Mouse (Mus musculus): Measurements from ENCODE around the gene Uba5.

Gene Uba5

DNA sequence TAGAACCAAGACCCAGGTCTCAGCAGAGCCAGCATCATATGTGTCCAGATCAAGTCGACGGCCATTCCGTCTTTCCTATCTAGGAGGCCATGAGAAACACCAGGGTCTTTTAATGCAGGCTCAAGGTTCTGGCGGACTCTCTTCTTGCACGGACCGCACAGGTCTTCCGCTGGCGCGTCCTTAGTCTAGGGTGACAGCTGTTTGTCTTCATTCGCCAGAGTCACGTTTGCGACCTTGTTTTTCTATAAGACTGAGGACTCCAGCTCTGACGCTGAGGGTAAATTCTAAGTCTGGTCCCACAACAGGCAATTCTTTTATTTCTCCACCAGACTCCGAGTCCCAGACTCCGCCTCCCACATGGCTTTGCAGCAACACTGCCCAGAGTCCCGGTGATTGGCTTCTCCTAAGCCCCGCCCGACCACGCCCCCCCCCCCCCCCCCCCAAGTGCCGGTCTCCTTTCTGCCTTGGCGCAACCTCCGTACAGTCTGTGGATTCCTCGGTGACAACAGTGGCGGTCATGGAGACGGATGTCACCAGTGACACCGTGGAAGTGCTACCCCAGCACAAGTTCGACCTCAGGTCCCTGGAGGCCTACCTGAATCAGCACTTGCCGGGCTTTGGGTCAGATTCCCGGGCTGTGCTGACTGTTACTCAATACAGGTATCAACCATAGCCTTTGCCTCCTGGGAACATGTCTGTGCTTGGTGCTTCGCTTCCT lies 469 bp upstream of the Uba5 start, which contains the start of gene Acad11:
Gene Acad11 (plus strand): TSS at position 134 of the 718 bp plus-strand sequence.
- DNase-seq (ENCODE audit: low spot score in 2 of 2), result peak; percentile 79 to 87

- no peak for DNase-seq (ENCODE audit: low spot score in 2 of 2)
Observed at GRCm38 (mm10) chr9:104051028-104051427, 11.9 kb downstream of the Uba5 start.

DNA sequence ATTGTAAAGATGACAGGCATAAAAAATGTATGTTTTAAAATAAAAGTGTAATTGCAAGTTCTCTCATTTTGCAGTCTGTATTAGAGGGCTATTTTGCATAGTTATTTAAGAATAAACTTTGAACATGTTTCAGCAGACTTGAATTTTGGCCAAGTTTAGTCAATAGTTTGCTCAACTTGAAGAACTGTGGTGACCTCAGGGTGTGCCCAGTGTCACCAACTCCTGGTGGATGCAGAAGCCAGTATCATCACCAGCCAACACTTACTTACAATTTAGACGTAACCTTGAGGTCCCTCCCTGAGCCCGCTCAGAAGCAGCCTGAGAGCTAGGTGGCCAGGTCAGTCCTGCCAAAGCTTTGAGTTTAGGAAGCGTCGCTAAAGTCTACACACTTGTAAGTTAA lies 19.3 kb downstream of the Uba5 start:
- no peak for DNase-seq (ENCODE audit: low spot score in 2 of 2)

DNA sequence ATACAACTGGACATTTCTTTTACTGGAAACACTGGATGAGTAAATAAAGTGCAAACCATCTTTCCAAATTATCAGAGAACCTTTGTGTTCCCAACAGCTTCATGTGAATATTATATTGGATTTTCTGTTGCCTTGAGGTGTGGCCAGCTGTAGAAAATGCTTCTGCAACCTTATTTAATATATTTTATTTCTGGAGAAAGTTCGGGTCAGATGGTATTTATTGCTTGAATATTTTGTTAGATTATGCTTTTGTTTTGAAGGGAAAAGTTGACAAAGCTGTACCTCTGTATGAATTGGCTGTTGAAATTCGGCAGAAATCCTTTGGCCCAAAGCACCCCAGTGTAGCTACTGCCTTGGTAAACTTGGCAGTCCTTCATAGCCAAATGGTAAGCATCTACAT lies 22.6 kb downstream of the Uba5 start, which contains the start of gene Gm28305:
Gene Gm28305 (plus strand): TSS at position 301 of the 400 bp plus-strand sequence.
- DNase-seq (ENCODE audit: low spot score in 2 of 2), result no peak

- DNase-seq (ENCODE audit: low spot score in 2 of 2), result no peak
Observed at GRCm38 (mm10) chr9:104039742-104040141, 23.2 kb downstream of the Uba5 start.

- DNase-seq (ENCODE audit: low spot score in 2 of 2), result no peak
Observed at GRCm38 (mm10) chr9:104039031-104039695, 23.8 kb downstream of the Uba5 start.

DNA sequence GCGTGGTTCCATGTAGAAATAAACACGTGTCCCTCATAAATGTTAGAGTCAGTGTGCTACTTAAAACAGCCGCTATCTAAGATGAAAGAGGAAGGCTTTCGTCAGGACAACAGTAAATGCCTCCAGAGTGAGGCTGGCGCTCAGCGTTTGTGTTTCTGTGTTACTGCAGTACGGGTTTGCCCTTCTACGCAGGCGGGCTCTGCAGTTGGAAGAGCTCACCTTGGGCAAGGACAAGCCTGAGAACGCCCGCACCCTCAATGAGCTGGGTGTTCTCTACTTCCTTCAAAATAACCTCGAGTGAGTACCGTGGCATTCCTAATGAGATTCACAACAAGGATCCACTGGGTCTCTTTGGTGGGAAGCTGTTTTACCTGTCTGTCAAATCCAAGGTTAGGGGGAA lies 24.7 kb downstream of the Uba5 start:
- DNase-seq (ENCODE audit: low spot score in 2 of 2), result no peak

DNA sequence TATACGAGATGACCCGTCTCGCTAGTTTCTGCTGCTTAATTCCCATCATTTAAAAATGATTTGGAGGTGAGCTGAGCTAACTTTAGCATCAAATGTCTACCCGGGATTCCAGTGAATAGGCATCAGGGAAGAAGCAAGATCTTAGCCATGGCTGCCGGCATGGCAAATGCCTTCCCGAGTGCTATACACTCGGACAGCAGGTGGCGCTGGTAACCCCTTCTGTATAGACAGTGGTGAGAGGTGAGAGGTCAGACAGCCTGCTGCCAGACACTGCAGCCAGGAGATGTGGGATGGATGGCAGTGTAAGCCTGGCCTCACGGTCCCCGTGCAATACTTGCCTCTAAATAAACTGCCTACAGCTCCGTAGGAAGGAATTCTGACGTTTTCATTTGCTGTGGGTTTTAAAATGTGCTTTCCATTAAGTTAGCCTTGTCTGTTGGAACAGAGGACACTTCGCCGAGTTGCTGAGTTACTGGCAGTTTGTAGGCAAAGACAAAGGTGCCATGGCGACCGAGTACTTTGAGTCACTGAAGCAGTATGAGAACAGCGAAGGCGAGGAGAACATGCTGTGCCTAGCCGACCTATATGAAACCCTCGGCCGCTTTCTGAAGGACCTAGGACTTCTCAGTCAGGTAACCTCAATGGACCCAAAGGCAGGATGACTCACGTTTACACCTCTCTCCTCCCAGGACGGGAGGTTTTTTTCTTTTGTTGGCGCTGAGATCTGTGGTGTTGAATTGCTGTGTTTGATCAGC lies 27.5 kb downstream of the Uba5 start:
- DNase-seq (ENCODE audit: low spot score in 2 of 2), result peak; percentile 66 to 86

DNA sequence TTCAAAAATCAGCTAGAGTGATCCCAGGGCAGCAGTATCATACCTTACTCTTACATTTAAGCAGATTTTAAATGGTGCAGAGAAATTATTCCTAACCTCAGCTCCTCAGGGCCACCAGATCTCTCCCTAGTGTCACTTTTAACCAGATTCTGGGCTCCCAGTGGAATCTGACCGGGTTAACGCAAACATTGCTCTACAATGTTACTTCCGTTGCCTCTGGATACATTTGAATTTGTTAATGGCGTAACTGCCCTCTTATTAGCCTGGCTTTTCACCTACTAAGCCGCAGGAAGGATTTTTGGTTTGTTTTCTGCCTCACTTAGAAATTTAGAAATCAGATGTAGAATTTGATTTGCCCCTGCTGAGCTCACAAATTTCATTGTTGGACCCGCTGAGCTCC lies 28.2 kb downstream of the Uba5 start:
- no peak for DNase-seq (ENCODE audit: low spot score in 2 of 2)

- DNase-seq (ENCODE audit: low spot score in 2 of 2), result no peak
Observed at GRCm38 (mm10) chr9:104034231-104034630, 28.7 kb downstream of the Uba5 start.

DNA sequence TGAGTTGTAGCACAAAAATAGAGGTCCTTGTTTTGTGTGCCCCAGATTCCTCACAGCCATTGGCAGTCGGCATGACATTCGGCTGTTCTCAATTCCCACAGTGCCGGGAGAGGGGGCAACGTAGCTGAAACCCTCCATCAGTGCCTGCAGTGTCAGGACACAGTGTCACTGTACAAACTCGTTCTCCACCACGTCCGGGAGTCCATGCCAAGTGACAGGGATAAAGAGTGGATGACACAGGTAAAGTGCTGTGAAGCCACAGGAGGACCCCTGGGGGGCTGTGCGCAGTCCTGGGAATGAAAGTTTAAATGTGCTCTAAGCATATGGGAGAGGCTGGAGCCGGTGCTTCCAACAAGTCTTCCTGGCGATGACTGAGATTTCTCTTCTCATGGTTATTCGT lies 33.1 kb downstream of the Uba5 start:
- DNase-seq (ENCODE audit: low spot score in 2 of 2), result no peak

DNA sequence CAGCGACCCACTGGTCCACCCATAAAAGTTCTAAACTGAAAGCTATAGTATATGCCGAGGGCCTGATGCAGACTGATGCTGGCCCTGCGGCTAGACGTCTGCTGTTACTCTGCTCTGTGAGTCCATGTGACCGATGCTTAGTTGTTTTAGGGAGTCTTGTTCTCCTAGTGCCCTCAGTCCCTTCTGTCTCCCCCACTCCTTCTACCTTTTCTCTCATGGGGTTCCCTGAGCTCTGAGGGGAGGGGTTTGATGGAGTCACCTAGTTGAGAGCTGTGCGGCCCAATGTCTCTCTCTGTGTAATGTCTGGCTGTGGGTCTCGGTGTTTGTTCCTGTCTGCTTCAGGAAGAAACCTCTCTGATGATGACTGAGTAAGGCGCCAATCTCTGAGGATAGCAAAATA lies 35.7 kb downstream of the Uba5 start:
- no peak for DNase-seq (ENCODE audit: low spot score in 2 of 2)

DNA sequence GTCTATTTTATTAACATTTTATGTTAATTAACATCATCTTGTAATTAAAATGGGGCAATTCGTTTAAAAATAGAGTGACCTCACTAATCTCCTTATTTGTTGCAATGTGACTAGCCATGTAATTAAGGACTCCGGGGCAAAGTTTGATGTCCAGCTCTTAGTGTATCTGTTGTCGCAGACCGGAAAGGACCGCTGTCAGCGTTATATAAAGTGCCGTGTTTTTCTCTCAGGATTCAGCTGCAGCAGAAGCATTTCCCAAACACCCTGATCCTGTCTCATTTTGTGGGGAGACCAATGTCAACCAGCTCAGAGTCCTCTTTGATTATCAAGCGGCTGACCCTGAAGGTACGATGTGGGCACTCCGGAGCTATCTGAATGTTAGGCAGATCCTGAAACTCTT lies 41.9 kb downstream of the Uba5 start:
- DNase-seq (ENCODE audit: low spot score in 2 of 2), result no peak

DNA sequence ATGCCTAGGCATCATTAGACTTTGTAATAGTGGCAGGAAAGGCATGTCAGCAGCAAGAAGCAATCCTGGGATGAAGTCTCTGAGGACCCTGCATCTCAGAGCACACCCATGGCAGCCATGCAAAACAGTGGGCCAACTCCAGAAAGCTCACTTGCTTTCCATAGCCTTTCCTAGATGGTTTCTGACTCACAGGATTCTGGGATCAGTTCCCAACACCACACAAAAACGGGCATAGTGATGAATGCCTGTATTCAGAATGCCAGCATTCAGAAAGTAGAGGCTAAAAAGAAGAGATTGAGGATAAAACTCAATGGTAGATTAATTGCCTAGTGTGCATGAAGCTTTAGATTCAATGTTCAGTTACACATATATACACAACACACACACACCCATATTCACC lies 48.4 kb downstream of the Uba5 start:
- DNase-seq (ENCODE audit: low spot score in 2 of 2), result no peak

GRCm38 (mm10) chr9:104002913-104003330 lies 60.0 kb downstream of the Uba5 start:
- peak; percentile 56 to 81 for DNase-seq (ENCODE audit: low spot score in 2 of 2)

GRCm38 (mm10) chr9:104001921-104002859 lies 60.7 kb downstream of the Uba5 start, which contains the start of gene Nphp3:
Nphp3 (plus strand) TSS chr9:104002544.
- peak; percentile 96 to 97 for DNase-seq (ENCODE audit: low spot score in 2 of 2)

DNA sequence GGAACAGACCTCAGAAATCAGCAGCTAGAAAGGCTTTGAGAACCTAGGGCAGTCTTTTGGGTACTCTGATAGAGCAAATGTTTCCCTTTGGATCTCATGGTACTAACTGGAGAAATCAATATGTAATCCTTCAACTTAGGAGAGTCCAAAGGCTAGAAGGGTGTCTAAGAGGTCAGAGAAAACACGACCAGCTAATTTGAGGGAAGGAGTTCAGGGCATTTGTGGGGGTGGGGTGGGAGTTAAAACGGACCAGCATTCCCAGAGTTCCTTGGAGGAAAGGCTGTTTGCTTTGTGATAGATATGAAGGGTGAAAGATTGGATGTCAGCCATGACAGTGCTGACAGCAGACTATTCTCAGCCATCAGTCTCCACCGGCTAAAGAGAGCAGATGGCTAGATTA lies 62.3 kb downstream of the Uba5 start:
- DNase-seq (ENCODE audit: low spot score in 2 of 2), result no peak

All from spleen, postnatal 4 days (tissue).